Mouse (Mus musculus): ENCODE measurements at regions not wholly inside any gene's neighbourhood (a gene's known extent, or its start where the extent isn't known, plus 50 kb on each side); places are given as distances from the start of the nearest gene placed in this dataset.

DNA sequence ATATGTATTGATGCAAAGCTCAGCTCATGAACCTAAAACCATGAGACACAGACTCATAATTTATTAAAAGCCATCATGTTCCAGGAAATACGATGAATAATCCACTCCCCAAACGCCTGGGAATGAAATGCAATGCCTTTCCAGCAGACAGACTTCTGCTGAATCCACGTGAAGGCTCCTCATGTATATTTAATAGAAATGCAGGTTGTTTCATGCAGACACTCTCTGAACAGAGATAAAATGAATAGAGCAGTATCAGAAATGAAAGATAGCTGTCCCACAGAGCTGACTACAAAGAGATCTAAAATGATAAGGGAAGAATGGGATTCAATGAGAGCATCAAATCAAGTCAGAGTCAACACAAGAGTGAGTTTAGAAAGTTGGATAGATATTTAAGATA is 376.3 kb upstream of the Lrfn5 start:
- DNase-seq (ENCODE audit: low spot score): no peak

DNA sequence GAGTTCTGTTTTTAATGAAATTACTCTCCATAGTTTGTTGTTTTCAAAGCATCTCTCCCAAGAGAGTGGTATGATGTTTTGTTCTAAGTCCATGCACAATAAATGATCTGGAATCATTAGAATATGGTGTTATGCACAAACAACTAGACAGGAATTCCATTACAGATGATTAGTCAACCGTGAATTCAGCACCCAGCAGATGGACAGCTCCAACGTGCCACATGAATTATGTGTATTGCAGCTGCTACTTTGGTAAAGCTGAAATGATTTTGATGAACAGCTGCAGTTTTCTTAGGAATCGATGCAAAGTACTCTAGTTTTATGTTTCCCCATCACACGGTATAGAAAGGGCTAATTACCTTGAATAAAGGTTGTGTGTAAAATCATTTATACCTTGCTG is 347.6 kb upstream of the Lrfn5 start:
- peak; percentile 15 for DNase-seq (ENCODE audit: low spot score)

Measured in ovary, postnatal 36 days (tissue).